Mouse (Mus musculus) embryonic facial prominence, embryonic 15.5 days (tissue): ENCODE data around the gene Foxo6. TPM values are rescaled to one million over a fixed set of nuclear protein-coding genes. Genes with fewer than 3 reads are reported as not detected.
A peak's percentile ranks its signal among the peaks of the same experiment; 100 is the strongest.

Experiments
- ATAC-seq: fragments of 200-750 bp; cut with Nextera tagmentation; 2 replicates; pipeline ENCODE4 v1.8.0; 2017; ENCODE audit warnings: low read depth, moderate TSS enrichment; ENCODE audit not compliant: insufficient number of reproducible peaks, low FRiP score, low TSS enrichment
- H3K27ac ChIP-seq: fragments of 300-500 bp; sonication (generic); replicated peaks from 2 replicates; pipeline ENCODE4 v1.5.1; 2015; ENCODE audit warnings: mild to moderate bottlenecking, inconsistent platforms
- H3K27me3 ChIP-seq: fragments of 300-500 bp; sonication (generic); 2 replicates; pipeline ENCODE4 v1.6.1; 2015; ENCODE audit warnings: inconsistent platforms
- H3K36me3 ChIP-seq: fragments of 300-500 bp; sonication (generic); 2 replicates; pipeline ENCODE4 v1.6.1; 2015; ENCODE audit warnings: mild to moderate bottlenecking, inconsistent platforms
- H3K4me1 ChIP-seq: fragments of 300-500 bp; sonication (generic); 2 replicates; pipeline ENCODE4 v1.6.1; 2015; ENCODE audit warnings: inconsistent platforms
- H3K4me2 ChIP-seq: fragments of 300-500 bp; sonication (generic); replicated peaks from 2 replicates; pipeline ENCODE4 v1.6.1; 2015; ENCODE audit warnings: mild to moderate bottlenecking, inconsistent platforms
- H3K4me3 ChIP-seq: fragments of 300-500 bp; sonication (generic); replicated peaks from 2 replicates; pipeline ENCODE4 v1.5.1; 2015; ENCODE audit warnings: mild to moderate bottlenecking, inconsistent platforms
- H3K9ac ChIP-seq: fragments of 300-500 bp; sonication (generic); 2 replicates; pipeline ENCODE4 v1.6.1; 2015; ENCODE audit warnings: inconsistent platforms
- H3K9me3 ChIP-seq: fragments of 300-500 bp; sonication (generic); replicated peaks from 2 replicates; pipeline ENCODE4 v1.6.1; 2016; ENCODE audit warnings: inconsistent platforms
- WGBS: fragments of 180-500 bp; shearing (Covaris S2); methylation state at CpG from one replicate; pipeline ENCODE4 v1.1.7; 2015; 5-methylcytosine and 5-hydroxymethylcytosine counted together
- polyA plus RNA-seq: library from polyadenylated mRNA; unstranded; fragments of >200 nt; fragmentation: Nextera tagmentation; extraction: Ambion mirVana; gene quantifications from 2 replicates; pipeline ENCODE4 v1.2.1, GENCODE M21; 2015

The Foxo6 gene
- 0.95 and 1.0 TPM in 2 replicates for polyA plus RNA-seq

GRCm38 (mm10) chr4:120287290-120288111 lies at the start of gene Foxo6:
Foxo6 (minus strand) TSS chr4:120287349.
- peak within 1 kb of the TSS; percentile 61 for H3K27ac ChIP-seq
- peak; percentile 89 for ATAC-seq
- peaks cover 33% of the 10 kb centered on the region for H3K27me3 ChIP-seq
- no peaks in the 10 kb centered on the region for H3K9me3 ChIP-seq
- H3K36me3 ChIP-seq: no peaks in the 10 kb centered on the region
- H3K4me3 ChIP-seq: peak within 1 kb of the TSS; percentile 69
- peak within 1 kb of the TSS; percentile 99 for H3K4me2 ChIP-seq
- H3K4me1 ChIP-seq: peaks cover 47% of the 10 kb centered on the region
- peak within 1 kb of the TSS; percentile 44 for H3K9ac ChIP-seq
- under 1% methylated on average over 91 of the region's 99 CpGs for WGBS

GRCm38 (mm10) chr4:120334316-120334715 lies 47.2 kb upstream of the Foxo6 start:
- Histone ChIP-seq H3K36me3 (no peaks in the 10 kb centered on the region), H3K4me3 (no peak overlapping the region)
- WGBS: 91% methylated on average over 4 of the region's 4 CpGs

GRCm38 (mm10) chr4:120332934-120333421 lies 45.8 kb upstream of the Foxo6 start:
- Histone ChIP-seq H3K4me3 (no peak overlapping the region), H3K4me2 (no peak overlapping the region), H3K27me3 (no peaks in the 10 kb centered on the region), H3K4me1 (no peaks in the 10 kb centered on the region), H3K27ac (no peak overlapping the region), H3K9me3 (no peaks in the 10 kb centered on the region), H3K9ac (no peak overlapping the region), H3K36me3 (no peaks in the 10 kb centered on the region)
- no peak for ATAC-seq
- WGBS: 32% methylated on average over 11 of the region's 11 CpGs

More at GRCm38 (mm10) chr4:120334316-120334715, 47.2 kb upstream of the Foxo6 start:
- Histone ChIP-seq H3K9me3 (no peaks in the 10 kb centered on the region), H3K4me2 (no peak overlapping the region), H3K4me1 (no peaks in the 10 kb centered on the region), H3K27ac (no peak overlapping the region), H3K9ac (no peak overlapping the region), H3K27me3 (no peaks in the 10 kb centered on the region)
- no peak for ATAC-seq

GRCm38 (mm10) chr4:120332405-120332933 lies 45.3 kb upstream of the Foxo6 start:
- WGBS: 37% methylated on average over 7 of the region's 7 CpGs
- H3K27me3 ChIP-seq: no peaks in the 10 kb centered on the region
- H3K9me3 ChIP-seq: no peaks in the 10 kb centered on the region
- no peaks in the 10 kb centered on the region for H3K4me1 ChIP-seq
- ATAC-seq: no peak
- H3K27ac ChIP-seq: no peak overlapping the region
- no peak overlapping the region for H3K4me3 ChIP-seq
- no peak overlapping the region for H3K9ac ChIP-seq
- no peak overlapping the region for H3K4me2 ChIP-seq
- H3K36me3 ChIP-seq: no peaks in the 10 kb centered on the region

GRCm38 (mm10) chr4:120331992-120332391 lies 44.8 kb upstream of the Foxo6 start:
- WGBS: 87% methylated on average over 7 of the region's 7 CpGs
- no peak overlapping the region for H3K27ac ChIP-seq
- no peak for ATAC-seq
- no peaks in the 10 kb centered on the region for H3K9me3 ChIP-seq
- H3K4me3 ChIP-seq: no peak overlapping the region
- no peak overlapping the region for H3K4me2 ChIP-seq
- no peak overlapping the region for H3K9ac ChIP-seq
- H3K4me1 ChIP-seq: no peaks in the 10 kb centered on the region
- H3K36me3 ChIP-seq: no peaks in the 10 kb centered on the region
- no peaks in the 10 kb centered on the region for H3K27me3 ChIP-seq

- H3K36me3 ChIP-seq: no peaks in the 10 kb centered on the region
- no peaks in the 10 kb centered on the region for H3K4me1 ChIP-seq
- no peak overlapping the region for H3K4me2 ChIP-seq
- no peak overlapping the region for H3K4me3 ChIP-seq
- H3K27me3 ChIP-seq: no peaks in the 10 kb centered on the region
- 91% methylated on average over 2 of the region's 2 CpGs for WGBS
- ATAC-seq: no peak
- H3K9me3 ChIP-seq: no peaks in the 10 kb centered on the region
- H3K27ac ChIP-seq: no peak overlapping the region
- H3K9ac ChIP-seq: no peak overlapping the region
Observed at GRCm38 (mm10) chr4:120331541-120331940, 44.4 kb upstream of the Foxo6 start.

- WGBS: 55% methylated on average over 4 of the region's 4 CpGs
- Histone ChIP-seq H3K9ac (no peak overlapping the region), H3K27ac (no peak overlapping the region), H3K4me2 (no peak overlapping the region), H3K27me3 (peaks cover 4% of the 10 kb centered on the region; the same call in 1 of the 2 replicates), H3K4me3 (no peak overlapping the region), H3K4me1 (no peaks in the 10 kb centered on the region), H3K9me3 (no peaks in the 10 kb centered on the region), H3K36me3 (no peaks in the 10 kb centered on the region)
- no peak for ATAC-seq
Observed at GRCm38 (mm10) chr4:120325748-120326147, 38.6 kb upstream of the Foxo6 start.

- Histone ChIP-seq H3K4me3 (no peak overlapping the region), H3K4me2 (no peak overlapping the region), H3K9ac (no peak overlapping the region), H3K36me3 (no peaks in the 10 kb centered on the region), H3K4me1 (no peaks in the 10 kb centered on the region), H3K27ac (no peak overlapping the region), H3K9me3 (no peaks in the 10 kb centered on the region), H3K27me3 (peaks cover 4% of the 10 kb centered on the region; the same call in 1 of the 2 replicates)
- ATAC-seq: no peak
- WGBS: 62% methylated on average over 4 of the region's 6 CpGs
Observed at GRCm38 (mm10) chr4:120325051-120325450, 37.9 kb upstream of the Foxo6 start.

GRCm38 (mm10) chr4:120323858-120324257 lies 36.7 kb upstream of the Foxo6 start:
- H3K9me3 ChIP-seq: no peaks in the 10 kb centered on the region
- H3K4me3 ChIP-seq: no peak overlapping the region
- no peaks in the 10 kb centered on the region for H3K4me1 ChIP-seq
- H3K4me2 ChIP-seq: no peak overlapping the region
- H3K9ac ChIP-seq: no peak overlapping the region
- 94% methylated on average over 1 of the region's 1 CpGs for WGBS
- no peak for ATAC-seq
- no peaks in the 10 kb centered on the region for H3K36me3 ChIP-seq
- H3K27me3 ChIP-seq: peaks cover 4% of the 10 kb centered on the region; the same call in 1 of the 2 replicates
- H3K27ac ChIP-seq: no peak overlapping the region

GRCm38 (mm10) chr4:120323198-120323597 lies 36.0 kb upstream of the Foxo6 start:
- ATAC-seq: no peak
- 35% methylated on average over 6 of the region's 6 CpGs for WGBS
- Histone ChIP-seq H3K4me2 (no peak overlapping the region), H3K27me3 (peaks cover 4% of the 10 kb centered on the region; the same call in 1 of the 2 replicates), H3K4me1 (no peaks in the 10 kb centered on the region), H3K36me3 (no peaks in the 10 kb centered on the region), H3K9ac (no peak overlapping the region), H3K9me3 (no peaks in the 10 kb centered on the region), H3K4me3 (no peak overlapping the region), H3K27ac (no peak overlapping the region)

GRCm38 (mm10) chr4:120317541-120317940 lies 30.4 kb upstream of the Foxo6 start:
- no peak overlapping the region for H3K4me3 ChIP-seq
- ATAC-seq: no peak
- H3K9ac ChIP-seq: no peak overlapping the region
- H3K4me2 ChIP-seq: no peak overlapping the region
- no peaks in the 10 kb centered on the region for H3K36me3 ChIP-seq
- no peaks in the 10 kb centered on the region for H3K4me1 ChIP-seq
- WGBS: 59% methylated on average over 2 of the region's 2 CpGs
- H3K9me3 ChIP-seq: no peaks in the 10 kb centered on the region
- no peak overlapping the region for H3K27ac ChIP-seq
- no peaks in the 10 kb centered on the region for H3K27me3 ChIP-seq
